ENCODE assay signal across 20 mouse cellular contexts in the genomic region with DNA sequence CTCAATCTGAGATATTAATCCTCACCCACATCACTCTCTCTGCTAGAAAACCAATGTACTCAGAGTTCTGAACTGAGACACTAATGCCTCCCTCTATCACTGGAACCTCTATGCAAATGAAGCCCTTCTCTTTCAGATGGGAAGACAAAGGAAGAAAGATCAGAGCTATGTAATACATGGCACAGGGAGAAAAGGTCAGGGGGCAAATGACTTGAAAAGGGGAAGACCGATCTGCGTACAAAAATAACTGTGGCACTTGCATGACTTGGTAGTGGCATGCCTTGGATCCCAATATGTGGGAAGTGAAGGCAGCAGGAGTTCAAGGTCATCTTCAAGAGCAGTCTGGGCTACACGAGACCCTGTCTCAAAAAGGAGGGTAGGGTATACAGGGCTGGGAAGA. TPM values are rescaled to one million over a fixed set of nuclear protein-coding genes. Genes with fewer than 3 reads are reported as not detected.
DNase-seq lines count a peak whose midpoint lies in the region; ATAC-seq and TF ChIP-seq lines count a peak whose summit lies in the region.
"Had no signal": no experiment of that assay in that cellular context is flagged by ENCODE, and none has a peak within 500 bp of the region (broad histone marks: within the 10 kb centered on the region; RNA-seq: fewer than 3 reads in every experiment).

No protein-coding gene starts in this region.

- H3K4me3 ChIP-seq in forebrain, embryonic 15.5 days: no peak overlapping the region
- no peak overlapping the region for H3K4me3 ChIP-seq in forebrain, embryonic 16.5 days (replicated peaks; ENCODE audit: low read length)
- H3K4me3 ChIP-seq in heart, postnatal 0 days (ENCODE audit: low read depth, low read length): no peak overlapping the region
- no peak overlapping the region for H3K4me3 ChIP-seq in ES-Bruce4 (ENCODE audit: low read depth, low read length)
- no peak overlapping the region for H3K4me3 ChIP-seq in bone marrow macrophage, adult 2 months (ENCODE audit: insufficient read depth, low read length)
- H3K4me3 ChIP-seq: embryonic facial prominence, embryonic 12.5 days; hindbrain, embryonic 12.5 days had no signal

- H3K27ac ChIP-seq in forebrain, embryonic 15.5 days (replicated peaks): 0 out of 2 replicates have a peak overlapping the region, but pooled peaks have one; percentile 6
- H3K27ac ChIP-seq in forebrain, embryonic 16.5 days (ENCODE audit: low read length): no peak overlapping the region
- peak overlapping the region; percentile 8; the same call in 1 of the 2 replicates for H3K27ac ChIP-seq in heart, postnatal 0 days (ENCODE audit: low read depth)
- H3K27ac ChIP-seq in ES-Bruce4 (ENCODE audit: insufficient read depth, low read length): peak overlapping the region; percentile 88
- H3K27ac ChIP-seq in bone marrow macrophage, adult 2 months (ENCODE audit: insufficient read depth, low read depth, low read length): peak overlapping the region; percentile 51
- H3K27ac ChIP-seq: embryonic facial prominence, embryonic 12.5 days; hindbrain, embryonic 12.5 days; kidney, postnatal 0 days; macrophage had no signal

- peaks cover 14% of the 10 kb centered on the region for H3K36me3 ChIP-seq in forebrain, embryonic 15.5 days
- H3K36me3 ChIP-seq in forebrain, embryonic 16.5 days (ENCODE audit: control insufficient read depth, insufficient read depth): peaks cover 11% of the 10 kb centered on the region; the same call in 1 of the 2 replicates
- H3K36me3 ChIP-seq in heart, postnatal 0 days (replicated peaks; ENCODE audit: control insufficient read depth, insufficient read depth, low read length): peaks cover 50% of the 10 kb centered on the region
- peaks cover 4% of the 10 kb centered on the region; the same call in 1 of the 2 replicates for H3K36me3 ChIP-seq in ES-Bruce4 (ENCODE audit: control insufficient read depth, insufficient read depth, low read length, poor library complexity, severe bottlenecking)

- TF ChIP-seq CTCF in heart, postnatal 0 days (IDR thresholded peaks at IDR 0.05; ENCODE audit: low read depth): no peak
- TF ChIP-seq CTCF in ES-Bruce4 (IDR thresholded peaks at IDR 0.05; ENCODE audit: low read depth, low read length): no peak
- no peak for TF ChIP-seq CTCF in bone marrow macrophage, adult 2 months (IDR thresholded peaks at IDR 0.05; ENCODE audit: low read depth, low read length)

- H3K4me2 ChIP-seq in forebrain, embryonic 15.5 days (replicated peaks): no peak overlapping the region
- no peak overlapping the region for H3K4me2 ChIP-seq in forebrain, embryonic 16.5 days (ENCODE audit: low read length)
- no peak overlapping the region for H3K4me2 ChIP-seq in heart, postnatal 0 days (ENCODE audit: low read depth, low read length)
- H3K4me2 ChIP-seq: embryonic facial prominence, embryonic 12.5 days; hindbrain, embryonic 12.5 days had no signal

- no peak overlapping the region for H3K9ac ChIP-seq in forebrain, embryonic 15.5 days (replicated peaks)
- no peak overlapping the region for H3K9ac ChIP-seq in forebrain, embryonic 16.5 days (replicated peaks; ENCODE audit: low read depth, low read length)
- no peak overlapping the region for H3K9ac ChIP-seq in heart, postnatal 0 days (replicated peaks; ENCODE audit: low read depth, low read length)
- no peak overlapping the region for H3K9ac ChIP-seq in ES-Bruce4 (ENCODE audit: low read depth, poor library complexity, severe bottlenecking)
- H3K9ac ChIP-seq: embryonic facial prominence, embryonic 12.5 days; hindbrain, embryonic 12.5 days had no signal

- no peak for ATAC-seq in forebrain, embryonic 15.5 days (replicated peaks)
- no peak for ATAC-seq in forebrain, embryonic 16.5 days
- ATAC-seq in heart, postnatal 0 days (ENCODE audit: insufficient read depth, low read depth): no peak
- ATAC-seq: intestine, postnatal 0 days had no signal

- no peaks in the 10 kb centered on the region for H3K27me3 ChIP-seq in forebrain, embryonic 15.5 days
- H3K27me3 ChIP-seq in forebrain, embryonic 16.5 days (replicated peaks; ENCODE audit: control insufficient read depth, insufficient read depth, low read length): no peaks in the 10 kb centered on the region
- H3K27me3 ChIP-seq in heart, postnatal 0 days (ENCODE audit: control insufficient read depth, insufficient read depth, low read length): no peaks in the 10 kb centered on the region
- H3K27me3 ChIP-seq in ES-Bruce4 (ENCODE audit: control insufficient read depth, insufficient read depth, low read length, poor library complexity, severe bottlenecking): no peaks in the 10 kb centered on the region
- H3K27me3 ChIP-seq: embryonic facial prominence, embryonic 12.5 days; hindbrain, embryonic 12.5 days had no signal

- 27% methylated on average over 3 of the region's 3 CpGs for WGBS in forebrain, embryonic 15.5 days
- 24% methylated on average over 3 of the region's 3 CpGs for WGBS in forebrain, embryonic 16.5 days
- WGBS in heart, postnatal 0 days: 26% methylated on average over 3 of the region's 3 CpGs

- H3K4me1 ChIP-seq in forebrain, embryonic 15.5 days: peaks cover 11% of the 10 kb centered on the region
- peaks cover 4% of the 10 kb centered on the region for H3K4me1 ChIP-seq in forebrain, embryonic 16.5 days (replicated peaks; ENCODE audit: control insufficient read depth, insufficient read depth, low read length)
- H3K4me1 ChIP-seq in heart, postnatal 0 days (ENCODE audit: control insufficient read depth, insufficient read depth): peaks cover 27% of the 10 kb centered on the region
- peaks cover 8% of the 10 kb centered on the region for H3K4me1 ChIP-seq in ES-Bruce4 (ENCODE audit: control insufficient read depth, insufficient read depth, low read length)
- peaks cover 71% of the 10 kb centered on the region for H3K4me1 ChIP-seq in bone marrow macrophage, adult 2 months (ENCODE audit: control insufficient read depth, insufficient read depth, low read length)

- H3K9me3 ChIP-seq in forebrain, embryonic 15.5 days: no peaks in the 10 kb centered on the region
- H3K9me3 ChIP-seq in forebrain, embryonic 16.5 days (ENCODE audit: control insufficient read depth, low read length): no peaks in the 10 kb centered on the region
- no peaks in the 10 kb centered on the region for H3K9me3 ChIP-seq in heart, postnatal 0 days (replicated peaks; ENCODE audit: control insufficient read depth, low read length)
- no peaks in the 10 kb centered on the region for H3K9me3 ChIP-seq in ES-Bruce4 (replicated peaks; ENCODE audit: control insufficient read depth, insufficient read depth, low read length, poor library complexity, severe bottlenecking)
- H3K9me3 ChIP-seq: embryonic facial prominence, embryonic 12.5 days; hindbrain, embryonic 12.5 days had no signal

- DNase-seq in heart, postnatal 0 days (ENCODE audit: low spot score): no peak
- DNase-seq in heart, adult 11 months: no peak
- no peak for DNase-seq in layer of hippocampus, adult 9-11 months
- no peak for DNase-seq in cerebellum, postnatal 14 days
- DNase-seq: adrenal gland, adult 2 months; cerebellum, adult 11-12 months; gastrocnemius, postnatal 36 days; left cerebral cortex, postnatal 4 days; lung, adult 2 months; spleen, adult 18-20 months; thymus, adult 18-20 months had no signal

- TF ChIP-seq POLR2A in ES-Bruce4 (IDR thresholded peaks at IDR 0.05; ENCODE audit: insufficient read depth, low read length): no peak
- no peak for TF ChIP-seq POLR2A in bone marrow macrophage, adult 2 months (IDR thresholded peaks at IDR 0.05; ENCODE audit: borderline replicate concordance, low read depth, low read length)

- TF ChIP-seq EP300 in heart, postnatal 0 days (IDR thresholded peaks at IDR 0.05; ENCODE audit: low read depth): no peak
- TF ChIP-seq EP300 in ES-Bruce4 (IDR thresholded peaks at IDR 0.05; ENCODE audit: insufficient read depth, low read depth, low read length): 0 out of 2 replicates have a peak, but pooled peaks have one; percentile 40

RNA-seq across cellular contexts. Expression of a gene that starts 31.4 kb away (rescaled TPM):
- 65.7 and 68.5 TPM in 2 replicates for polyA plus RNA-seq in forebrain, embryonic 15.5 days (2015; fragmentation: Nextera tagmentation; extraction: Ambion mirVana)
- polyA plus RNA-seq in forebrain, embryonic 16.5 days (2015; fragmentation: Nextera tagmentation; extraction: Ambion mirVana): 65.9 and 69.4 TPM in 2 replicates
- total RNA-seq in heart, postnatal 0 days (2014; rRNA removed; ENCODE audit: low replicate concordance): 22.5 and 31.9 TPM in 2 replicates
- polyA plus RNA-seq in heart, postnatal 0 days (2015; fragmentation: Nextera tagmentation; extraction: Ambion mirVana): 30.4 and 32.4 TPM in 2 replicates
- 64.6 and 68.1 TPM in 2 replicates for polyA plus RNA-seq in ES-Bruce4 (2011; ENCODE audit: insufficient read depth, insufficient read length, low read depth, missing spikeins)
- 38.6 and 39.4 TPM in 2 replicates for polyA plus RNA-seq in bone marrow macrophage, adult 2 months (2012; ENCODE audit: insufficient read depth, insufficient read length, missing spikeins)
